Mouse (Mus musculus) adrenal gland, postnatal 25 days (tissue): ENCODE measurements around the gene Plcl2. TPM values are rescaled to one million over a fixed set of nuclear protein-coding genes. Genes with fewer than 3 reads are reported as not detected.
"Not testable (repeated sequence)": the region's sequence is repeated elsewhere in the genome, so short reads cannot be mapped to it uniquely, and the experiment has no call there.

Experiments
- DNase-seq: peaks from one replicate; pipeline ENCODE4 v3.0.0; 2021; ENCODE audit warnings: mixed read lengths
- total RNA-seq: library from RNA; stranded (reverse); gene quantifications from 2 replicates; pipeline ENCODE4 v1.2.3, GENCODE M21; 2021

Gene Plcl2
- total RNA-seq, 1 experiment from 2014 or later, result 62.3 TPM

DNA sequence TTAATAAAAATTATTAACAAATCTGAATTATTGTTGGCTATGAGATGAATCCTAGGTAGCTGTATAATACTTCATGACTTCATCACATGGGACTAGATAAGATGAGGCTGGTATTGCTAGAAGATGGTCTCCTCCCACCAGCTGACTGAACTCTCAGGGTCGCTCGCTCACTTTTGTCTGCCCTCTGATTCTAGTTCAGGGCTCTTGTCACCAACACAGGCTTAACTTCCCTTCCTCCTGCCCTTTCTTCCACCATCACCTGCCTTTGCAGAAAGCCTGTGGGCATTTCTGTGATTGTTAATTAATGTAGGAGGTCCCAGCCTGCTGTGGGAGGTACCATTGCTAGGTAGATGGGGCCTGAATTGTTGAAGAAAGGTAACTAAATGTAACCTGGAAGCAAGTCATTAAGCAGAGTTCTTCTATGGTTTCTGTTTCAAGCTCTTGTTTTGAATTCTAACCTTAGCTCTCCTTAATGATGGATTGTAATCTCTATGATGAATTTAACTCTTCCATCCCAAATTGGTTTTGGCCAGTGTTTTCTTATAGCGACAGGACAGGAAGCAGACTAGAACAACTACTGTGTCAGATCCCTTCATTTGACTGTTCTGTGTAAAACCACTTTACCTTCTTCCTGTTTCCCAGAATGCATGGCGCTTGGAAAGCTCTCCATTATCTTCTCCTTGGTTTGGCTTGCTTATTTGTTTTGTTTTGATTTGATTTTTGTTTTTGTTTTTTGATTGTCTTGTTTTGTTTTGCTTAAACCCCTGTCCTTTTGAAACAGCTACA lies 27.4 kb downstream of the Plcl2 start:
- DNase-seq, result no peak

DNA sequence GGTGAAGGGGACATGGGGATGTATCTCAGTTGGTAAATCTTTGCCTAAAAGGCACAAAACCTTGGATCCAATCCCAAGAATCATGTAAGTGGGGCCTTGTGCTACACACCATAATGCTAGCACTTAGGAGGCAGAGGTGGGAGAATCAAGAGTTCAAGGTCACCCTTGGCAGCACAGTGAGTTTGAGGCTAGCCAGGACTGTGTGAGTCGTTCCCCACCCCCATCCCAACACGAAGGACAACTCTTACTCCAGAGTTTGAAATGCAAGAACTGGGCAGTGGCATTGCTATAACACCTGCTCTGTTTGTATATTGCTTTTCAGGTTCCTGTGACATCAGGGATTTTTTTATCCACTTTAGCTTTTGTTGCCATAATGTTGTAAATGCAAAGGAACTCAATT lies 28.6 kb downstream of the Plcl2 start:
- DNase-seq, result no peak

- DNase-seq, result no peak
Observed at GRCm38 (mm10) chr17:50544860-50545259, 35.7 kb downstream of the Plcl2 start.

DNA sequence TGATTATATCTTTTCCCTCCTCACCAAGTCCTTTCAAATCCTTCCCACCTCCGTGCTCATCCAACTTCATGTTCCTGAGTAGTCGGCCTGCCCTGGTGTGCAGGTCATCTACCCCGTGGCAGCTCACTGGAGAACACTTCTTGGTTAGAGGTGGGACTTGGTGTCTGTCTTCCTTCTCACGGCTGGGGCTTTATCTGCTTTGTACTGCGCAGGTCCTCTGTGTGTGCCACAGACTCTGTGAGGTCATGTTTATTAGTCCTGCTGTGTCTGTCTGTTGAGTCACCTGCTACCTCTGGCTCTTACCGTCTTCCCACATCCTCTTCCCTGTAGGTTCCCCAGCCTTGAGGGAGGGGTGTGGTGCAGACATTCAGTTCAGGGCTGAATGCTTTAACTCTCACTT lies 36.1 kb downstream of the Plcl2 start:
- DNase-seq, result no peak

- no peak for DNase-seq
Observed at GRCm38 (mm10) chr17:50552130-50552529, 42.9 kb downstream of the Plcl2 start.

DNA sequence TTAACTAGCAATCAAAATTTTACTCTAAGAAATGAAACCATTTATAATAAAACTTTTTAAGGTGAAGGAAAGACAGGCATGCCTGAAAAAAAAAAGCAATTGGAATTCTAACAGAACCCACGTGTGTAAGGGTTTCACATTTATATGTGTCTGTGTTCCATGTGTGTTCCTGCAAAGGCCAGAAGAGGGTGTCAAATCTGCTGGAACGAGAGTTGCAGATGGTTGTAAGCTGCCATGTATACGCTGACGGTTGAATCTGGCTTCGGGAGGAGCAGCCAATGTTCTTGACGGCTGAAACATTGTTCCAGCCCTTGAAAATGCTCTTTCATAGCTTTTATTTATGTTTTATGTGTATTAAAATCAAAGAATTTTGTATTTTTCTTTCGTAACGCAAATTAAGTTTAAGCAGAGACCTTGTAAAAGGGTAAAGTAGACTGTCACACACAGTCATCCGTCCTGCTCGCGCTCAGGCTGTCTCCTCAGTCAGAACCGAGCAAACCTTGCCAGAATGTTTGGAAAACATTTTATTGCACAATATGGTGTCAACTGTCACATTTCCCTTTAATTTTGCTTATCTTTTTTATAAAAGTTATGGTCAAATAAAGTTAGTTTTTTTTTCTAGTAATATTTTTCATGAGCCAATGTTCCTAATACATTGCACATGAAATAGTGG lies 48.5 kb downstream of the Plcl2 start:
- no peak for DNase-seq

- no peak for DNase-seq
Observed at GRCm38 (mm10) chr17:50558239-50558625, 49.0 kb downstream of the Plcl2 start.

GRCm38 (mm10) chr17:50565376-50566123 lies 56.3 kb downstream of the Plcl2 start:
- DNase-seq, result no peak

GRCm38 (mm10) chr17:50568846-50569245 lies 59.6 kb downstream of the Plcl2 start:
- DNase-seq, result no peak

DNA sequence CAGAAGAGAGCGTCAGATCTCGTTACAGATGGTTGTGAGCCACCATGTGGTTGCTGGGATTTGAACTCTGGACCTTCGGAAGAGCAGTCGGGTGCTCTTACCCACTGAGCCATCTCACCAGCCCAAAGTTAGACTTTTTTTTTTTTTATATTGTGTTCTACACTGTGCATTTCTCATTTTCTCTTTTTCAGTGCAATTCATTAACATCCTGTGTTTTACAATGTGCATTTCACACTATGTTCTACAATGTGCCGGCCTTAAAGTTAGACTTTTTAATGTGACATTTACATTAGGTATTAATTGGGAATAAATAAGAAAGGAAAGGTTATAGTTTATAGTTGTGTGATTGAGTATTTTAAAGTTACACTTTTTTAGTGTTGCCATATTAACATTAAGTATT lies 61.0 kb downstream of the Plcl2 start:
- DNase-seq, result not testable (repeated sequence)

DNA sequence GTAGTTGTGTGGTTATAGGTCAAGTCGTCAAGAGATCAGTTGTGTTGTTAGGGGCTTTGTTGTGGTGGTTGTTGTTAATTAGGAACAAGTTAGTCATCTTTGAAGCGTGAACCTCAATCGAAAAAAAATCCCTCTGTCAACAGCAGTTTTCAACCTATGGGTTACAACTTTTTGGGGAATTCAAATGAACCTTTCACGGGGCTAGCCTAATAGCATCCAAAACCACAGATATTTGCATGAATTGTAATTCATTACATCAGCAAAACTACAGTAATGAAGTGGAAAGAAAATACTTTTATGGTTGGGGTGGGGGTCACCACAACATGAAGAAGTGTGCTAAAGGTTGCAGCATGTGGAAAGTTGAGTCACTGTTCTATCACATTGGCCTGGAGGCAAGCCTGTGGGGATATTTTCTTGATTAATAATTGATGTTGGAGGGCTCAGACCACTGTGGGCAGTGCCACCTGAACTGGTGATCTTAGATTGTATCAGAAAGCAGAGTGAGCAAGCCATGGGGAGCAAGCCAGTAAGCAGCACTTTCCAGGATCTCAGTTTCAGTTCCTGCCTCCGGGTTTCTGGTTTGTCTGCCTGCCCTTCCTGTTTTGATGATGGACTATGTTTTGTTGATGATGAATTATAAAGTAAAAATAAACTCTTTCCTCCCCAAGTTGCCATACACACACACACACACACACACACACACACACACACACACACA lies 61.6 kb downstream of the Plcl2 start:
- no peak for DNase-seq

DNA sequence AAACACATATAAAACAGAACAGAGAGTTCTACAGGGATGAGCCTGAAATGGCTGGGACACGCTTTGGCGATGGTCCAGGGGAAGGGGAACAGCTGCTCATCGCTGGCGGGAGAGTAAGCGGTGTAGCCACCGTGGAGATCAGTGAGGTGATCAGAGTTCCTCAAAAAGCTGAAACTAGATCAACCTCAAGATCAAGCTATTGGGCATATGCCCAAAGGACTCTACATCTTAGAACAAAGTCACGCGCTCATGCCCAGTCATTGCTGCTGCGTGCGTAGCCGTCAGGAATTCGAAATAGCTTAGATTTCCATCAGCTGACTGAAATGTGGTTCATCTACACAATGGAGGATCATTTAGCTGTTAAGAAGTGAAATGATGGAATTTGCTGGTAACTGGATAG lies 65.0 kb downstream of the Plcl2 start:
- no peak for DNase-seq

- DNase-seq, result no peak
Observed at GRCm38 (mm10) chr17:50580416-50580815, 71.2 kb downstream of the Plcl2 start.

GRCm38 (mm10) chr17:50586834-50587233 lies 77.6 kb downstream of the Plcl2 start:
- DNase-seq, result no peak

DNA sequence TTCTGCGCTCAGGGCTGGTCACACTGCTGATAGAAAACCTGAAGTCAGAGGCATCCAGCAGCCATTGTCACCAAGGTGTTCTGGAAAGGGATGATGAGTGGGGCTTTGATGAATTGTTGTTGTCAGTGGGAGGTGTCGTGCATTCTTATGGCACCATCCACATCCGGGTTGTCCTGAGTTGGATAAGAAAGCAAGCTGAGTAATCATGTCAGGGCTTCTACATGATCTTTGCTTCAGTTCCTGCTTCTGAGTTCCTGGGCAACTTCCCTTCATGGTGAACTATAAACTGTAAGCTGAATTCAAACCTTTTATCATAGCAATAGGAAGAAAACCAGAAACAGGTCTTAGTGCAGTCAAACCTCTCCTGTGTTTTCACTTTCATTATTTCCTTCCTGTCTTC lies 78.7 kb downstream of the Plcl2 start:
- no peak for DNase-seq

- no peak for DNase-seq
Observed at GRCm38 (mm10) chr17:50600178-50600577, 91.0 kb downstream of the Plcl2 start.

GRCm38 (mm10) chr17:50600696-50601095 lies 91.5 kb downstream of the Plcl2 start:
- no peak for DNase-seq

GRCm38 (mm10) chr17:50606890-50607289 lies 97.7 kb downstream of the Plcl2 start:
- no peak for DNase-seq

- DNase-seq, result no peak
Observed at GRCm38 (mm10) chr17:50609908-50610307, 100.7 kb downstream of the Plcl2 start.

GRCm38 (mm10) chr17:50620794-50621537 lies 111.8 kb downstream of the Plcl2 start:
- no peak for DNase-seq

- DNase-seq, result no peak
Observed at GRCm38 (mm10) chr17:50621996-50622395, 112.8 kb downstream of the Plcl2 start.

GRCm38 (mm10) chr17:50625584-50625983 lies 116.4 kb downstream of the Plcl2 start:
- DNase-seq, result no peak
